Mouse (Mus musculus) neutrophil, adult 65 days (primary cell): Measurements from ENCODE around the gene Tbc1d10a. TPM values are rescaled to one million over a fixed set of nuclear protein-coding genes. Genes with fewer than 3 reads are reported as not detected.

Experiments used
- total RNA-seq: library from RNA; stranded (reverse); gene quantifications from 2 replicates; pipeline ENCODE4 v1.2.4, GENCODE M21; 2023

The Tbc1d10a gene
- total RNA-seq: 18.6 and 27.0 TPM in 2 replicates

GRCm38 (mm10) chr11:4186486-4187317, at the start of gene Tbc1d10a:
TSS of gene Tbc1d10a (plus strand) at chr11:4186789.

GRCm38 (mm10) chr11:4159808-4160708, 26.5 kb upstream of the Tbc1d10a start, which contains the start of the genes Ccdc157 and Sf3a1:
TSS of gene Ccdc157 (minus strand) at chr11:4160293.
TSS of gene Sf3a1 (plus strand) at chr11:4160350.

GRCm38 (mm10) chr11:4217914-4218629, 31.5 kb downstream of the Tbc1d10a start, which contains the start of gene Castor1:
TSS of gene Castor1 (plus strand) at chr11:4218225.

GRCm38 (mm10) chr11:4235665-4236545, 49.3 kb downstream of the Tbc1d10a start, which contains the start of gene Osm:
TSS of gene Osm (plus strand) at chr11:4236420.

GRCm38 (mm10) chr11:4256846-4257607, 70.4 kb downstream of the Tbc1d10a start, which contains the start of gene Lif:
TSS of gene Lif (plus strand) at chr11:4257557.

Other genes starting within 250 kb of the Tbc1d10a start
- gene Pes1, start 222.8 kb upstream of the Tbc1d10a start, total RNA-seq: 20.3 and 21.4 TPM in 2 replicates
- gene 4930556J24Rik, start 210.0 kb upstream of the Tbc1d10a start, total RNA-seq: not detected in 2 replicates
- gene Gal3st1, start 203.2 kb upstream of the Tbc1d10a start, total RNA-seq: not detected in 2 replicates
- gene Sec14l4, start 155.3 kb upstream of the Tbc1d10a start, total RNA-seq: not detected in 2 replicates
- not detected in 2 replicates for gene Sec14l3, start 121.9 kb upstream of the Tbc1d10a start, total RNA-seq
- 0.76 TPM in 1 of 2 replicates, not detected in the other for gene Mtfp1, start 91.3 kb upstream of the Tbc1d10a start, total RNA-seq
- 0.59 and 1.6 TPM in 2 replicates for gene Sec14l2, start 63.4 kb upstream of the Tbc1d10a start, total RNA-seq
- 12.2 and 20.4 TPM in 2 replicates for gene Rnf215, start 51.6 kb upstream of the Tbc1d10a start, total RNA-seq
- gene Ccdc157, start 26.5 kb upstream of the Tbc1d10a start, total RNA-seq: 1.4 and 2.5 TPM in 2 replicates
- gene Sf3a1, start 26.4 kb upstream of the Tbc1d10a start, total RNA-seq: 33.9 and 38.0 TPM in 2 replicates
- gene Castor1, start 31.4 kb downstream of the Tbc1d10a start, total RNA-seq: 4.9 and 7.3 TPM in 2 replicates
- gene Osm, start 49.6 kb downstream of the Tbc1d10a start, total RNA-seq: 317 and 344 TPM in 2 replicates
- gene Lif, start 70.8 kb downstream of the Tbc1d10a start, total RNA-seq: 0.95 and 1.2 TPM in 2 replicates